Mouse (Mus musculus): ENCODE results near the gene Ube2cbp. TPM values are rescaled to one million over a fixed set of nuclear protein-coding genes. Genes with fewer than 3 reads are reported as not detected.

The Ube2cbp gene
- under 1 TPM; 0.58 to 0.63 TPM for total RNA-seq (2023)

GRCm38 (mm10) chr9:86464151-86465105 lies at the start of gene Ube2cbp:
Ube2cbp (minus strand) TSS chr9:86464950.

GRCm38 (mm10) chr9:86466990-86467870 lies 2.5 kb upstream of the Ube2cbp start, which contains the start of gene Dop1a:
Dop1a (plus strand) TSS chr9:86467154.

Other genes with a start within 250 kb of the Ube2cbp start
- 10 to 100 TPM; 52.4 to 54.4 TPM for gene Dop1a, start 2.2 kb upstream of the Ube2cbp start, total RNA-seq (2023)
- gene Pgm3, start 106.9 kb upstream of the Ube2cbp start, total RNA-seq (2023), result 10 to 100 TPM; 11.7 to 12.0 TPM
- 1 to 10 TPM; 4.3 to 7.7 TPM for gene Rwdd2a, start 107.0 kb upstream of the Ube2cbp start, total RNA-seq (2023)
- not detected for gene Me1, start 231.0 kb upstream of the Ube2cbp start, total RNA-seq (2023)